Mouse (Mus musculus) liver, embryonic 14.5 days (tissue): ENCODE measurements around the gene Arl15. TPM values are rescaled to one million over a fixed set of nuclear protein-coding genes. Genes with fewer than 3 reads are reported as not detected.

Experiments
- ATAC-seq: fragments of 200-750 bp; cut with Nextera tagmentation; 2 replicates; pipeline ENCODE4 v1.8.0; 2017; ENCODE audit warnings: moderate number of reproducible peaks, mild to moderate bottlenecking, moderate library complexity; ENCODE audit not compliant: insufficient read depth
- DNase-seq, 3 experiments: peaks; one replicate each; pipeline ENCODE4 v3.0.0-alpha.2; 2012 to 2013; ENCODE audit warnings: low read depth in 3 of 3, low spot score in 3 of 3
- H3K27ac ChIP-seq: fragments of 300-500 bp; sonication (generic); 2 replicates; pipeline ENCODE4 v1.5.1; 2014; ENCODE audit warnings: moderate library complexity, mild to moderate bottlenecking, control low read depth, inconsistent platforms
- H3K27me3 ChIP-seq: fragments of 300-500 bp; sonication (generic); 2 replicates; pipeline ENCODE4 v1.6.1; 2014; ENCODE audit warnings: mild to moderate bottlenecking, low read length, moderate library complexity; ENCODE audit not compliant: control insufficient read depth, insufficient read depth
- H3K36me3 ChIP-seq: fragments of 300-500 bp; sonication (generic); replicated peaks from 2 replicates; pipeline ENCODE4 v1.6.1; 2014; ENCODE audit warnings: low read depth; ENCODE audit not compliant: control insufficient read depth, insufficient read depth
- H3K4me1 ChIP-seq, 2 experiments: fragments of 200-500 bp in 1 of 2; fragments of 300-500 bp in 1 of 2; sonication (generic) in 1 of 2; replicated peaks; 2 replicates each; pipeline ENCODE4 v1.6.1; 2012 to 2014; ENCODE audit warnings: antibody characterized with exemption in 1 of 2, inconsistent platforms in 1 of 2, low read length in 1 of 2; ENCODE audit not compliant: control insufficient read depth in 2 of 2, insufficient read depth in 2 of 2
- H3K4me2 ChIP-seq: fragments of 300-500 bp; sonication (generic); 2 replicates; pipeline ENCODE4 v1.6.1; 2014; ENCODE audit warnings: low read depth, mild to moderate bottlenecking, control low read depth, moderate library complexity
- H3K4me3 ChIP-seq, 2 experiments: fragments of 200-500 bp in 1 of 2; fragments of 300-500 bp in 1 of 2; sonication (generic) in 1 of 2; 2 replicates each; pipeline ENCODE4 v1.5.1; 2012 to 2014; ENCODE audit warnings: low read depth in 2 of 2, low read length in 2 of 2, mild to moderate bottlenecking in 2 of 2, control low read depth in 1 of 2, inconsistent platforms in 1 of 2, moderate library complexity in 1 of 2; ENCODE audit not compliant: insufficient read depth in 1 of 2
- H3K9ac ChIP-seq: fragments of 300-500 bp; sonication (generic); replicated peaks from 2 replicates; pipeline ENCODE4 v1.6.1; 2014; ENCODE audit warnings: mild to moderate bottlenecking, control low read depth, moderate library complexity
- H3K9me3 ChIP-seq: fragments of 300-500 bp; sonication (generic); 2 replicates; pipeline ENCODE4 v1.6.1; 2016; ENCODE audit warnings: low read length, mixed read lengths; ENCODE audit not compliant: control insufficient read depth
- CTCF ChIP-seq: IDR thresholded peaks from 2 replicates; pipeline ENCODE4 v1.5.1; 2016; ENCODE audit warnings: antibody characterized with exemption, low read depth, control low read depth
- EP300 ChIP-seq: IDR thresholded peaks from 2 replicates; pipeline ENCODE4 v1.6.1; 2016; ENCODE audit warnings: antibody characterized with exemption, low read depth
- WGBS: fragments of 180-500 bp; shearing (Covaris S2); extraction: QIAGEN DNeasy Blood & Tissue Kit; methylation state at CpG from one replicate; pipeline ENCODE4 v1.1.7; 2014; ENCODE audit not compliant: insufficient replicate concordance; 5-methylcytosine and 5-hydroxymethylcytosine counted together
- polyA plus RNA-seq, 2 experiments: library from polyadenylated mRNA; depleted of rRNA in 1 of 2; stranded (reverse) in 1 of 2; unstranded in 1 of 2; fragments of >200 nt; fragmentation: Nextera tagmentation in 1 of 2; extraction: Ambion mirVana in 1 of 2; gene quantifications; 2 replicates each; pipeline versions ENCODE4 v1.2.1 to v1.2.3; 2012 to 2014

Gene Arl15
- polyA plus RNA-seq, 2 experiments, result 2.0 to 2.6 TPM

DNA sequence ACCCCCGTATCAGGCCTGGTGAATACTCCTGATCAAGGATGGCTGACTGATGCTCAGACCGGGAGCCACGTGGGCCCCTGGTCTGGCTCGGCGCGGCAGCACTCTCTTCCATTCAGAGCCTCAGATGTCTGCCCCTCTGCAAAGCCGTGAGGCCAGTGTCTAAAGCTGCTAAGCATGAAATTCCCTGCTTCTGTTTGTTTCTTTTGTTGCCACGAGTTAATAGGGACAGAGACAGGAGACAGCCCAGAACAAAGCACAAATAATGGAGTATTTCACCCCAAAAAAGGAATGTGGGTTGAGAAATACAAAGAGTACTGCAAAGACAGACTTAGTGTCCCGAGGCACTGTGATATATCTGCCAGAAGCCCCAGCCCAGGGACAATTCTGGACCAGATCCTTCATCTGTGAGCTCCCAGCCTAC lies 120.3 kb downstream of the Arl15 start:
- no peak for ATAC-seq
- no peak for TF ChIP-seq EP300
- TF ChIP-seq CTCF, result no peak
- no peaks in the 10 kb centered on the region for H3K4me1 ChIP-seq

DNA sequence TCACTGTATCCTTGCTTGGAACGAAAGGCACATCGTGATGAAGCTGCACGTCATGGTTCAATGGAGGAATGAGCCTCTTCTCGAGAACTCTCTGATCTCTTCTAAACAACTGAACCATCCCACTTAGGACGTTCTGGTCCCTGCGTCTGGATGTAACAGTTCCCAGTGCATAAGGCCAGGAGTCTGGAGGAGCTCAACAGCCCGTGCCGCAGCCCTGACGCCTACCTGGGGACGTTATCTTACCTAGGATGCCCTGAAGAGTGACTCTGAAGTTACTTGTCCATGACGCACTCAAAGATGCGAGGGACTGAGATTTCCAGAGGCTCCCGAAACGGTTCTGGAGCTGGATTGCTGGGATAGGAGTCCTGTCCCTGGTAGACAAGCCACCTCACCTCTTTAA lies 121.4 kb downstream of the Arl15 start:
- H3K36me3 ChIP-seq, result no peaks in the 10 kb centered on the region
- H3K9me3 ChIP-seq, result no peaks in the 10 kb centered on the region
- DNase-seq (no peak), ATAC-seq (no peak)
- H3K9ac ChIP-seq, result no peak overlapping the region
- TF ChIP-seq EP300 (no peak), CTCF (no peak)
- no peak overlapping the region for H3K27ac ChIP-seq
- H3K27me3 ChIP-seq, result no peaks in the 10 kb centered on the region
- H3K4me2 ChIP-seq, result no peak overlapping the region
- WGBS, result 82% methylated on average over 14 of the region's 14 CpGs
- H3K4me3 ChIP-seq, result no peak overlapping the region
- H3K4me1 ChIP-seq, result no peaks in the 10 kb centered on the region

More for the DNA sequence above, 120.3 kb downstream of the Arl15 start:
- Histone ChIP-seq H3K27me3 (no peaks in the 10 kb centered on the region), H3K4me3 (no peak overlapping the region), H3K9me3 (no peaks in the 10 kb centered on the region), H3K36me3 (no peaks in the 10 kb centered on the region), H3K9ac (no peak overlapping the region), H3K27ac (no peak overlapping the region), H3K4me2 (no peak overlapping the region)
- 76% methylated on average over 9 of the region's 9 CpGs for WGBS
- no peak for DNase-seq

DNA sequence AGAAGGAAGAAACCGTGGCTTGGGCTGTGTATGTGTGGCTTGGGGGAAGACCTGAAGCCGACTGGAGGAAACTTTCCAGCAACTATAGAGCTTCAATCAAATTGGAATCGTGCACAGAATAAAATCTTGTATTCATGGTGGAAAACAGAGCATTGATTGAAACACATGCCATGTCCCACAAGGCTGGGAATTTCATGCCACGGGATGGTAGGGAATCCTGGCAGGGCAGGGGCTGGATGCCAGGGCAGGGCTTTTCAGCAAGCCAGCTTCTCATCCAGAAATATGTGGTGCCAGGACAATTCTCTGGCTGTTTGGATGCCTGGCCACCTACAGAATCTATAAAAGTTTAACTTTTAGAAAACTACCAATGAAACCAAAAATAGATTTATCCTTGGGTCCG lies 122.5 kb downstream of the Arl15 start:
- WGBS, result 77% methylated on average over 5 of the region's 5 CpGs
- TF ChIP-seq CTCF, result no peak
- no peak for TF ChIP-seq EP300

DNA sequence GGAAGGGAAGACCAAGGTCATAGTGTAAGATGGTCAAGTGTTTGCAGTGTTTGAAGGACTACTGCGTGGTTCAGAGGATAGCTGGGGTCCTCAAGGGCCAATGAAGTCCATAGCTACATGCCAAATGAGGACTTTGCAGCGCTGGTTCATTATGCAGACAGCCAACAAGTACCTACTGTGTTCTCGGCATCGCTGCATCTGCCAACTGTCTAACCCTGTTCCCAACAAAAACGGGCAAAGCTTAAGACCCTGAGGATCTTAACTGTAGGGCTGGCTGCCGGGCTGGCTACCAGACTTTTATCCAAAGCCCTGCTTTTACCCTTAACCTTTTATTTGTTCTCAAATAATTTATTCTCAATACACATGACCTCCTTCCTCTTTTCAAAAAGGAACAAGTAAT lies 123.1 kb downstream of the Arl15 start:
- Histone ChIP-seq H3K4me3 (no peak overlapping the region), H3K9me3 (no peaks in the 10 kb centered on the region), H3K4me2 (no peak overlapping the region), H3K36me3 (no peaks in the 10 kb centered on the region), H3K9ac (no peak overlapping the region), H3K4me1 (no peaks in the 10 kb centered on the region), H3K27ac (no peak overlapping the region), H3K27me3 (no peaks in the 10 kb centered on the region)
- TF ChIP-seq CTCF, result no peak
- no peak for TF ChIP-seq EP300
- DNase-seq, result no peak
- WGBS, result 84% methylated on average over 6 of the region's 6 CpGs
- ATAC-seq, result no peak

More for the DNA sequence above, 122.5 kb downstream of the Arl15 start:
- DNase-seq (no peak), ATAC-seq (no peak)
- Histone ChIP-seq H3K4me2 (no peak overlapping the region), H3K27me3 (no peaks in the 10 kb centered on the region), H3K9me3 (no peaks in the 10 kb centered on the region), H3K36me3 (no peaks in the 10 kb centered on the region), H3K9ac (no peak overlapping the region), H3K4me1 (no peaks in the 10 kb centered on the region), H3K4me3 (no peak overlapping the region), H3K27ac (no peak overlapping the region)

DNA sequence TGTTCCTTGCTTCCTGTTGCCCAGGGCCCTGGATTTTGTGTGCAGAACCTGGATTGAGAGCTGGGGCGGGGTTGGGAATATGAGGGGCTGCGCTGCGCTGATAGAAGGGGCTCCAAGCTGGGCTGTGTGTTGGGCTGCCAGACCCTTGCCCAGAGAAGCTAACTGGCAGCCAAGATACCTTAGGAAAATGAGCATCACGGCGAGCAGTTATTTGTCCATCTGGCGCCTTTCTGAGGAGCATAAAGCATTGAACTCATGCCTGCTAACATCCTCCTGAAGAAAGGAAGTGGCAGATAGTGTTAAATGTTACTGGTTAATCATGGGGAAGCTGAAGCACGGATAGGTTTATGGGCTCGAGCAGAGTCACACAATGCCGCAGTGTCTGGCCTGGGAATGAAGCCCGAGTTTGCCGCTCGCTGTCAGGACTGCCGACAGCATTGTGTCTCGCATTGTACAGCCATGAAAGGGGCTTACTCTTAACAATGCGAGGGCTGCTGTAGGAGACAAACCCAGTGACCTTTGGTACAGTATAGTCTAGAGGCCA lies 123.6 kb downstream of the Arl15 start:
- Histone ChIP-seq H3K9me3 (no peaks in the 10 kb centered on the region), H3K4me3 (no peak overlapping the region), H3K9ac (no peak overlapping the region), H3K4me1 (no peaks in the 10 kb centered on the region), H3K36me3 (no peaks in the 10 kb centered on the region), H3K27me3 (no peaks in the 10 kb centered on the region), H3K27ac (no peak overlapping the region), H3K4me2 (no peak overlapping the region)
- TF ChIP-seq CTCF (no peak), EP300 (no peak)
- ATAC-seq, result no peak
- 76% methylated on average over 15 of the region's 15 CpGs for WGBS
- DNase-seq, result no peak
